Mouse (Mus musculus): ENCODE measurements around the gene Metrn. TPM values are rescaled to one million over a fixed set of nuclear protein-coding genes. Genes with fewer than 3 reads are reported as not detected.

Metrn gene
- polyA plus RNA-seq, 1 experiment from 2014 or later: 28.0 TPM

DNA sequence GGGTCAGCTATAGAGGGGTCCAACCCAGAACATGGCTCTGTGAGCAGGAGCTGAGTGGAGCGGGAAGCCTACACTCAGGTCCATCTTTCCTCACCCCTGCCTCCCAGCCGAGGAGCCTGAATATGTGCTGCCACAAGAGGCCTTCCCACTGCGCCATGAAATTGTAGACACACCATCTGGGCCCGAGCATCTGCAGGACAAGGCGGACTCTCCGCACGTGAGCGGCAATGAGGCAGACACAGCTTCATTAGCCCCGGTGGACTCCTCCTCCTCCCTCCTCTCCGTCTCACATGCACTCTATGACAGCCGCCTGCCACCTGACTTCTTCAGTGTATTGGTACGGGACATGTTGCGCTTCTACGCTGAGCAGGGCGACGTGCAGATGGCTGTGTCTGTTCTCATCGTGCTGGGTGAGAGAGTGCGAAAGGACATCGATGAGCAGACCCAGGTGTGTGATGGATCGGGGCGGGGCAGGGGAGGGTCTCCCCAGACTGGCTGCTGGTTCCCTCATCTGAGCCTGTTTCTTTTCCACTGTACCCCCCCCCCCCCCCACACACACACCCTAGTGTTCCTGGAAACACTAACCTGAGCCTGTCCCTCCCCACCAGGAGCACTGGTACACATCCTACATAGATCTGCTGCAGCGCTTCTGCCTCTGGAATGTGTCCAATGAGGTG, 30.7 kb upstream of the Metrn start:
- Histone ChIP-seq H3K36me3 (ENCODE audit: control insufficient read depth, insufficient read depth, low read length) (peaks cover 23% of the 10 kb centered on the region), H3K4me1 (ENCODE audit: control insufficient read depth, insufficient read depth, low read length) (peaks cover 44% of the 10 kb centered on the region)
- WGBS: 91% methylated on average over 22 of the region's 22 CpGs

DNA sequence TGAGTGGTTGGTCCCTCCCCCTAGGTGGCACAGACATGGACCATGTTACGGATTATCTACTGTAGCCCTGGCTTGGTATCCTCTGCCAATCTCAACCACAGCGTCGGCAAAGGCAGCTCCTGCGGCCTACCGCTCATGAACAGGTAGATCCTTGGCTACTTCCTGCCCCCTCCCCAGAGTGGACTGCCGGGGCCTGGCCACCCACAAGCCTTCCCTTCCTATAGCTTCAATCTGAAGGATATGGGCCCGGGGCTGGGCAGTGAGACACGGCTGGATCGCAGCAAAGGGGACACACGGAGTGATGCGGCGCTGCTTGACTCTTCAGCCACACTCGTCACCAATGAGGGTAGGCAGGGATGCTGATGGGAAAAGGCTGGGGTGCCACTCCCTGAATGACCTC, 30.1 kb upstream of the Metrn start:
- 0 out of 2 replicates have a peak, but pooled peaks cover 3% of the 10 kb centered on the region for H3K27me3 ChIP-seq (ENCODE audit: control insufficient read depth, insufficient read depth, low read length)
- WGBS: 94% methylated on average over 13 of the region's 13 CpGs
- no peak overlapping the region for H3K4me3 ChIP-seq (replicated peaks; ENCODE audit: low read length)
- ATAC-seq (ENCODE audit: insufficient read depth, low FRiP score): no peak
- no peaks in the 10 kb centered on the region for H3K9me3 ChIP-seq (replicated peaks; ENCODE audit: control insufficient read depth, low read length)
- peaks cover 23% of the 10 kb centered on the region for H3K36me3 ChIP-seq (ENCODE audit: control insufficient read depth, insufficient read depth, low read length)
- H3K4me1 ChIP-seq (ENCODE audit: control insufficient read depth, insufficient read depth, low read length): peaks cover 43% of the 10 kb centered on the region
- H3K4me2 ChIP-seq (ENCODE audit: low read depth, low read length): no peak overlapping the region
- no peak overlapping the region for H3K9ac ChIP-seq (ENCODE audit: low read length)
- H3K27ac ChIP-seq (ENCODE audit: low read length): no peak overlapping the region

More for the DNA sequence above, 30.7 kb upstream of the Metrn start:
- Histone ChIP-seq H3K27me3 (ENCODE audit: control insufficient read depth, insufficient read depth, low read length) (no peaks in the 10 kb centered on the region), H3K9me3 (replicated peaks; ENCODE audit: control insufficient read depth, low read length) (no peaks in the 10 kb centered on the region), H3K27ac (ENCODE audit: low read length) (no peak overlapping the region; the same call in 1 of the 2 replicates), H3K4me3 (replicated peaks; ENCODE audit: low read length) (no peak overlapping the region), H3K9ac (ENCODE audit: low read length) (no peak overlapping the region), H3K4me2 (ENCODE audit: low read depth, low read length) (no peak overlapping the region)
- no peak for ATAC-seq (ENCODE audit: insufficient read depth, low FRiP score)

DNA sequence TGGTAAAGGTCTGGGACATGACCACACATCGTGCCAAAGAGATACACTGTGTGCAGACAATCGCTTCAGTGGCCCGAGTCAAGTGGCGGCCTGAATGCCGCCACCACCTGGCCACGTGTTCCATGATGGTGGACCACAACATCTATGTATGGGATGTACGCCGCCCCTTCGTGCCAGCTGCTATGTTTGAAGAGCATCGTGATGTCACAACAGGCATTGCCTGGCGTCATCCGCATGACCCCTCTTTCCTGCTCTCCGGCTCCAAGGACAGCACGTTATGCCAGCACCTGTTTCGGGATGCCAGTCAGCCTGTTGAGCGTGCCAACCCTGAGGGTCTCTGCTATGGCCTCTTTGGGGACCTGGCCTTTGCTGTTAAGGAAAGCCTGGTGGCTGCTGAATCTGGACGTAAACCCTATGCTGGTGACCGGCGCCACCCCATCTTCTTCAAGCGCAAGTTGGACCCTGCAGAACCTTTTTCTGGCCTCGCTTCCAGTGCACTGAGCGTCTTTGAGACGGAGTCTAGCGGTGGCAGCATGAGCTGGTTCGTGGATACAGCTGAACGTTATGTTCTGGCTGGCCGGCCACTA, 29.1 kb upstream of the Metrn start:
- ATAC-seq (ENCODE audit: insufficient read depth, low FRiP score): no peak
- WGBS: 93% methylated on average over 27 of the region's 27 CpGs
- peaks cover 20% of the 10 kb centered on the region for H3K36me3 ChIP-seq (ENCODE audit: control insufficient read depth, insufficient read depth, low read length)
- H3K4me1 ChIP-seq (ENCODE audit: control insufficient read depth, insufficient read depth, low read length): peaks cover 35% of the 10 kb centered on the region
- no peaks in the 10 kb centered on the region for H3K9me3 ChIP-seq (replicated peaks; ENCODE audit: control insufficient read depth, low read length)
- no peak overlapping the region for H3K4me2 ChIP-seq (ENCODE audit: low read depth, low read length)
- H3K27me3 ChIP-seq (ENCODE audit: control insufficient read depth, insufficient read depth, low read length): peaks cover 3% of the 10 kb centered on the region; the same call in 1 of the 2 replicates
- H3K27ac ChIP-seq (ENCODE audit: low read length): no peak overlapping the region
- H3K9ac ChIP-seq (ENCODE audit: low read length): no peak overlapping the region
- no peak overlapping the region for H3K4me3 ChIP-seq (replicated peaks; ENCODE audit: low read length)

DNA sequence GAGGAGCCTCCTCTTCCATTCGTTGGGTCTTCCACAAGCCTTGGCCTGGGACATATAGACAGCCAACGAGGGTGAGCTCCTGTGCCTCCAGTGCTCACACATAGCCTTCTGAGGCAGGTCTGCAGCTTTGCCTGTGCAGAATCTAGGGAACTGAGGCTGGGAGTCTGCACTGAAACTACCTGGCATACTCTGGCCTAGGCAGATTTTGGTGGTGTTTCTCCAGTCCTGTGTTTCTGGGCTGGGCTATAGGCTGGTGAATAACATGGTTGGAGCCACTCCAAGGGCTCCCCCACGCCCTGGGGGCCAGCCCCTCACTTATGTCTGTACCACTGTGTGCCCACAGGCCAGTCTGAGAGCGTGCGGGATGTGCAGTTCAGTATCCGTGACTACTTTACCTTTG, 28.4 kb upstream of the Metrn start:
- WGBS: 86% methylated on average over 6 of the region's 6 CpGs
- Histone ChIP-seq H3K27ac (ENCODE audit: low read length) (no peak overlapping the region), H3K36me3 (ENCODE audit: control insufficient read depth, insufficient read depth, low read length) (peaks cover 12% of the 10 kb centered on the region; the same call in 1 of the 2 replicates), H3K4me3 (replicated peaks; ENCODE audit: low read length) (no peak overlapping the region), H3K9ac (ENCODE audit: low read length) (no peak overlapping the region; the same call in 1 of the 2 replicates), H3K4me1 (ENCODE audit: control insufficient read depth, insufficient read depth, low read length) (peaks cover 27% of the 10 kb centered on the region), H3K4me2 (ENCODE audit: low read depth, low read length) (no peak overlapping the region), H3K27me3 (ENCODE audit: control insufficient read depth, insufficient read depth, low read length) (peaks cover 3% of the 10 kb centered on the region; the same call in 1 of the 2 replicates), H3K9me3 (replicated peaks; ENCODE audit: control insufficient read depth, low read length) (no peaks in the 10 kb centered on the region)
- ATAC-seq (ENCODE audit: insufficient read depth, low FRiP score): no peak

GRCm38 (mm10) chr17:25824362-25825142, 27.6 kb upstream of the Metrn start:
- peak overlapping the region; percentile 67 for H3K4me3 ChIP-seq (replicated peaks; ENCODE audit: low read length)
- H3K27ac ChIP-seq (ENCODE audit: low read length): no peak overlapping the region
- WGBS: 66% methylated on average over 16 of the region's 17 CpGs
- H3K27me3 ChIP-seq (ENCODE audit: control insufficient read depth, insufficient read depth, low read length): peaks cover 8% of the 10 kb centered on the region
- H3K9me3 ChIP-seq (replicated peaks; ENCODE audit: control insufficient read depth, low read length): no peaks in the 10 kb centered on the region
- peak overlapping the region; percentile 92 for H3K4me2 ChIP-seq (ENCODE audit: low read depth, low read length)
- H3K36me3 ChIP-seq (ENCODE audit: control insufficient read depth, insufficient read depth, low read length): 0 out of 2 replicates have a peak, but pooled peaks cover 12% of the 10 kb centered on the region
- H3K9ac ChIP-seq (ENCODE audit: low read length): peak overlapping the region; percentile 83
- no peak for ATAC-seq (ENCODE audit: insufficient read depth, low FRiP score)
- H3K4me1 ChIP-seq (ENCODE audit: control insufficient read depth, insufficient read depth, low read length): peaks cover 20% of the 10 kb centered on the region

- 0 out of 2 replicates have a peak, but pooled peaks cover 12% of the 10 kb centered on the region for H3K36me3 ChIP-seq (ENCODE audit: control insufficient read depth, insufficient read depth, low read length)
- H3K4me3 ChIP-seq (replicated peaks; ENCODE audit: low read length): peak within 1 kb of the TSS; percentile 67
- peak within 1 kb of the TSS; percentile 83 for H3K9ac ChIP-seq (ENCODE audit: low read length)
- ATAC-seq (ENCODE audit: insufficient read depth, low FRiP score): peak; percentile 53
- H3K27ac ChIP-seq (ENCODE audit: low read length): peak within 1 kb of the TSS; percentile 51
- H3K9me3 ChIP-seq (replicated peaks; ENCODE audit: control insufficient read depth, low read length): no peaks in the 10 kb centered on the region
- 1% methylated on average over 18 of the region's 18 CpGs for WGBS
- peak within 1 kb of the TSS; percentile 92 for H3K4me2 ChIP-seq (ENCODE audit: low read depth, low read length)
- peaks cover 17% of the 10 kb centered on the region for H3K27me3 ChIP-seq (ENCODE audit: control insufficient read depth, insufficient read depth, low read length)
- H3K4me1 ChIP-seq (ENCODE audit: control insufficient read depth, insufficient read depth, low read length): peaks cover 22% of the 10 kb centered on the region
Measured at GRCm38 (mm10) chr17:25823452-25823851, 26.5 kb upstream of the Metrn start, which contains the start of gene Wdr24. Wdr24 (plus strand) TSS chr17:25823627.

- H3K4me3 ChIP-seq (replicated peaks; ENCODE audit: low read length): peak overlapping the region; percentile 26
- ATAC-seq (ENCODE audit: insufficient read depth, low FRiP score): peak; percentile 56; the same call in 1 of the 2 replicates
- WGBS: 7% methylated on average over 46 of the region's 46 CpGs
Measured at GRCm38 (mm10) chr17:25818851-25819780, 22.2 kb upstream of the Metrn start.

DNA sequence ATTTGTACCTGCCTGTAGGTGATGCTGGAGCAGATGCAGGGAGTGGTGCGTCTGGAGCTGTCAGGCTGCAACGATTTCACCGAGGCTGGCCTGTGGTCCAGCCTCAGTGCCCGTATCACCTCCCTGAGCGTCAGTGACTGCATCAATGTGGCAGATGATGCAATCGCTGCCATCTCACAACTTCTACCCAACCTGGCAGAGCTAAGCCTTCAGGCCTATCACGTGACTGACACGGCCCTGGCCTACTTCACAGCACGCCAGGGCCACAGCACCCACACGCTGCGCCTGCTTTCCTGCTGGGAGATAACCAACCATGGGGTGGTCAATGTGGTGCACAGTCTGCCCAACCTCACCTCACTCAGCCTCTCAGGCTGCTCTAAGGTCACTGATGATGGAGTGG, 20.7 kb upstream of the Metrn start:
- Histone ChIP-seq H3K4me3 (replicated peaks; ENCODE audit: low read length) (no peak overlapping the region), H3K27me3 (ENCODE audit: control insufficient read depth, insufficient read depth, low read length) (peaks cover 26% of the 10 kb centered on the region), H3K9ac (ENCODE audit: low read length) (no peak overlapping the region), H3K4me1 (ENCODE audit: control insufficient read depth, insufficient read depth, low read length) (peaks cover 4% of the 10 kb centered on the region; the same call in 1 of the 2 replicates), H3K9me3 (replicated peaks; ENCODE audit: control insufficient read depth, low read length) (no peaks in the 10 kb centered on the region), H3K27ac (ENCODE audit: low read length) (no peak overlapping the region), H3K36me3 (ENCODE audit: control insufficient read depth, insufficient read depth, low read length) (no peaks in the 10 kb centered on the region), H3K4me2 (ENCODE audit: low read depth, low read length) (no peak overlapping the region)
- WGBS: 74% methylated on average over 11 of the region's 11 CpGs
- ATAC-seq (ENCODE audit: insufficient read depth, low FRiP score): no peak

More at GRCm38 (mm10) chr17:25818851-25819780, 22.2 kb upstream of the Metrn start:
- Histone ChIP-seq H3K9me3 (replicated peaks; ENCODE audit: control insufficient read depth, low read length) (no peaks in the 10 kb centered on the region), H3K9ac (ENCODE audit: low read length) (0 out of 2 replicates have a peak overlapping the region, but pooled peaks have one; percentile 2), H3K27me3 (ENCODE audit: control insufficient read depth, insufficient read depth, low read length) (peaks cover 26% of the 10 kb centered on the region), H3K36me3 (ENCODE audit: control insufficient read depth, insufficient read depth, low read length) (no peaks in the 10 kb centered on the region), H3K27ac (ENCODE audit: low read length) (no peak overlapping the region), H3K4me2 (ENCODE audit: low read depth, low read length) (peak overlapping the region; percentile 41), H3K4me1 (ENCODE audit: control insufficient read depth, insufficient read depth, low read length) (peaks cover 7% of the 10 kb centered on the region)

Measured in stomach, embryonic 16.5 days (tissue).